Mouse (Mus musculus): ENCODE results near the gene Surf1. TPM values are rescaled to one million over a fixed set of nuclear protein-coding genes. Genes with fewer than 3 reads are reported as not detected.
A peak's percentile ranks its signal among the peaks of the same experiment; 100 is the strongest.

Gene Surf1
- polyA plus RNA-seq, 1 experiment, result 53.8 TPM

DNA sequence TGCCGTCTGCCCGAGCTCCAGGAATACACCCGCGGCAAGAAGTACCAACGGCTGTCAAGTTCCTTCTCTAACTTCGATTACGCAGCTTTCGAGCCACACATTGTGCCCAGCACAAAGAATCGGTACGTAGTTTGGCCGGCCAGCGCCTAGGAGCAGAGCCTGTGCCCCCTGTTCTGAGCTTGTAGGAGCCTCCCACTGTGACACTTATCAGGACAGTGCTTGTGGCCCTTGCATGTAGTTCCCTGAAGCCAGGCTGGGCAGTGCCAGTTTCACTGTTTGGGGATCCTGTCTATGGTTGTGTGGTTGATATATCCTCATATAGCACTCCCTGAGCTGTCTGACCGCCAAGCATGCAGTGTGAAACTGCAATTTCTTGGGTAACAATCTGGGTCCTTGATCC, 408 bp upstream of the Surf1 start:
- H3K79me2 ChIP-seq (ENCODE audit: control insufficient read depth, insufficient read depth), result peaks cover 43% of the 10 kb centered on the region
- no peak for TF ChIP-seq REST (IDR thresholded peaks at IDR 0.05; ENCODE audit: insufficient read depth, insufficient read length)
- TF ChIP-seq MYOD1 (IDR thresholded peaks at IDR 0.05; ENCODE audit: control insufficient read depth in 1 of 3, insufficient read length in 2 of 3, low read depth in 2 of 3), result no peak
- no peak for TF ChIP-seq USF1 (IDR thresholded peaks at IDR 0.05; ENCODE audit: low read depth)
- TF ChIP-seq MAX (IDR thresholded peaks at IDR 0.05; ENCODE audit: low read depth), result no peak
- no peak for TF ChIP-seq TCF3 (IDR thresholded peaks at IDR 0.05; ENCODE audit: insufficient read length, low read depth)
- TF ChIP-seq E2F4 (IDR thresholded peaks at IDR 0.05; ENCODE audit: insufficient read depth), result no peak
- TF ChIP-seq SRF (IDR thresholded peaks at IDR 0.05; ENCODE audit: control insufficient read depth, insufficient read length, low read depth), result no peak
- no peak for TF ChIP-seq MYOG (IDR thresholded peaks at IDR 0.05; ENCODE audit: control insufficient read depth in 1 of 3, insufficient read depth in 1 of 3, insufficient read length in 2 of 3, low read depth in 2 of 3)
- TF ChIP-seq CEBPB (IDR thresholded peaks at IDR 0.05; ENCODE audit: insufficient read depth, poor library complexity, severe bottlenecking), result no peak
- no peak for TF ChIP-seq POLR2AphosphoS2 (IDR thresholded peaks at IDR 0.05; ENCODE audit: insufficient read length, low read depth)
- TF ChIP-seq TCF12 (IDR thresholded peaks at IDR 0.05; ENCODE audit: insufficient read depth, poor library complexity, severe bottlenecking), result no peak
- TF ChIP-seq POLR2A (IDR thresholded peaks at IDR 0.05; ENCODE audit: insufficient read length, low read depth), result no peak
- H3K36me3 ChIP-seq (ENCODE audit: control insufficient read depth, insufficient read depth), result peaks cover 54% of the 10 kb centered on the region
- H3K4me2 ChIP-seq (ENCODE audit: low read depth), result peak overlapping the region; percentile 89
- peak overlapping the region; percentile 91 for H3K4me3 ChIP-seq
- H3ac ChIP-seq (ENCODE audit: control insufficient read depth, insufficient read length), result peak overlapping the region; percentile 61
- H3K27me3 ChIP-seq (ENCODE audit: control insufficient read depth, insufficient read depth, insufficient read length), result no peaks in the 10 kb centered on the region

DNA sequence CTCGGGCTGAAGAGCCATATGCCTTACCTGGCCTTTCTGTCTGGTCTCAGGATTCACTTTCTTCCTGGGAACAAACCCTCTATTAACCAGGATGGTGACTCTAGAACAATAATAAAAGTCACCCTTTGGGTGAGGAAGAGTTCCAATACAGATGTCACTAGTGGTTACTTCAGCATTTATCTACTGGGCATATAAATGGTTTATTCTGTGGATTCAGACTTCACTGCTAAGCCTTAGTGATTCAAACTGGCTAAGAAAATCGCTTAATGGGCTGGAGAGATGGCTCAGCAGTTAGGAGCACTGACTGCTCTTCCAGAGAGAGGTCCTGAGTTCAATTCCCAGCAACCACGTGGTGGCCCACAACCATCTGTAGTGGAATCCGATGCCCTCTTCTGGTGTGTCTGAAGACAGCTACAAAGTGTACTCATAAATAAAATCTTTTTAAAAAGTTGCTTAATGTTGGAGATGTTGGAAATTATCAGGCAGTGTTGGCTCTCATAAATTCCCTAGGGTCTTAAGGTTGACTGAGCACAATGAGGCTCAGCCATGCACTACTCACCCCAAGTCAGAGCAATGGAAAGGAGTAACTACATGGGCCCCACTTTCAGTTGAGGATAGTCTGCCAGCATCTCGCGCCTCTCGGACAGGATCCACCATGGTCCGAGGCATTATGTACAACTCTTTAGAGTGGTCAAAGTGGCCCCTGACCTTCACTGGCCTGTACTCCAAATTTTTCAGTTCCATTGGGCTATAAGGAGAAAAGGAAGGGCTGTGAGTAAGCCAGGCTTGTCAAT, 2.0 kb downstream of the Surf1 start:
- Histone ChIP-seq H3K4me2 (ENCODE audit: low read depth) (peak overlapping the region; percentile 89), H3K27me3 (ENCODE audit: control insufficient read depth, insufficient read depth, insufficient read length) (no peaks in the 10 kb centered on the region), H3K4me3 (peak overlapping the region; percentile 91), H3K79me2 (ENCODE audit: control insufficient read depth, insufficient read depth) (peaks cover 62% of the 10 kb centered on the region), H3ac (ENCODE audit: control insufficient read depth, insufficient read length) (no peak overlapping the region), H3K36me3 (ENCODE audit: control insufficient read depth, insufficient read depth) (peaks cover 36% of the 10 kb centered on the region)
- TF ChIP-seq USF1 (IDR thresholded peaks at IDR 0.05; ENCODE audit: low read depth) (peak; percentile 35), REST (IDR thresholded peaks at IDR 0.05; ENCODE audit: insufficient read depth, insufficient read length) (no peak), MYOG (IDR thresholded peaks at IDR 0.05; ENCODE audit: control insufficient read depth in 1 of 3, insufficient read depth in 1 of 3, insufficient read length in 2 of 3, low read depth in 2 of 3) (no peak), POLR2A (IDR thresholded peaks at IDR 0.05; ENCODE audit: insufficient read length, low read depth) (peak; percentile 39), POLR2AphosphoS2 (IDR thresholded peaks at IDR 0.05; ENCODE audit: insufficient read length, low read depth) (peak; percentile 87)

DNA sequence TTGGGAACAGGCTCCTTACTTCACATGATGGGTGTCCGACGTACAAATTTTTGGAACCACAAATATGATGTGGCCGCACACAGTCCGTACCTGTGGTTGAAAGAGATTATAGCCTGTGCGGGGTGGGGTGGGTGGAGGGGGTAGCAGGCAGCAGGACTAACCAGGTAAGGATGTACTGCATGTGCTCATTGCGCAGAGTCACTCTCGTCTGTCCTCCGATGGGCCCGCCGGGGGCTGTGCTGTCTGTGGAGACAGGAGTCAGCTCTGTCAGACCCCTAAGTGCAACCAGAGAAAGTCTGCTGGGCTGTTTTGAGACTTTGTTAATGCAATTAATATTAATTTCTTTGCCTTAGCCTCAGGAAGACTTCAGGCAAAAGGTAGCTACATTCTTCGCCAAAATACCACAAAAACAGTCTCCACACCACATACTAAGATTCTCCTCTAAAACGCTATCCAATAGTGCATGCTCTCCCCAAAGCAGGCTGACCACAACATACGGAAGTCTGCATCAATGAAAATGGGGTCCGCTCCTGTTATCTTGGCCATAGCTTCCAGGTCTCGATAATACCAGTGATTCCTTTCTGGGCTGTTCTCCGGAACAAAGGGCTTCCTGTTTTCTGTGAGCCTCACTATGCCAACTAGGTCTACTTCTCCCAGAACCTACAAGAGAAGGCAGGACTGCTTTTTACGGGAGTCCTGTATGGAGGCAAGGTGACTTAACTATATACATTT, 2.7 kb downstream of the Surf1 start:
- H3K4me3 ChIP-seq, result no peak overlapping the region
- H3K27me3 ChIP-seq (ENCODE audit: control insufficient read depth, insufficient read depth, insufficient read length), result no peaks in the 10 kb centered on the region
- TF ChIP-seq POLR2A (IDR thresholded peaks at IDR 0.05; ENCODE audit: insufficient read length, low read depth) (peak; percentile 32), E2F4 (IDR thresholded peaks at IDR 0.05; ENCODE audit: insufficient read depth) (no peak), CEBPB (IDR thresholded peaks at IDR 0.05; ENCODE audit: insufficient read depth, poor library complexity, severe bottlenecking) (no peak), POLR2AphosphoS2 (IDR thresholded peaks at IDR 0.05; ENCODE audit: insufficient read length, low read depth) (peak; percentile 75), MYOD1 (IDR thresholded peaks at IDR 0.05; ENCODE audit: control insufficient read depth in 1 of 3, insufficient read length in 2 of 3, low read depth in 2 of 3) (no peak), MAX (IDR thresholded peaks at IDR 0.05; ENCODE audit: low read depth) (no peak), MYOG (IDR thresholded peaks at IDR 0.05; ENCODE audit: control insufficient read depth in 1 of 3, insufficient read depth in 1 of 3, insufficient read length in 2 of 3, low read depth in 2 of 3) (no peak)
- H3K4me2 ChIP-seq (ENCODE audit: low read depth), result no peak overlapping the region
- H3ac ChIP-seq (ENCODE audit: control insufficient read depth, insufficient read length), result no peak overlapping the region
- H3K79me2 ChIP-seq (ENCODE audit: control insufficient read depth, insufficient read depth), result peaks cover 69% of the 10 kb centered on the region
- peaks cover 29% of the 10 kb centered on the region for H3K36me3 ChIP-seq (ENCODE audit: control insufficient read depth, insufficient read depth)

DNA sequence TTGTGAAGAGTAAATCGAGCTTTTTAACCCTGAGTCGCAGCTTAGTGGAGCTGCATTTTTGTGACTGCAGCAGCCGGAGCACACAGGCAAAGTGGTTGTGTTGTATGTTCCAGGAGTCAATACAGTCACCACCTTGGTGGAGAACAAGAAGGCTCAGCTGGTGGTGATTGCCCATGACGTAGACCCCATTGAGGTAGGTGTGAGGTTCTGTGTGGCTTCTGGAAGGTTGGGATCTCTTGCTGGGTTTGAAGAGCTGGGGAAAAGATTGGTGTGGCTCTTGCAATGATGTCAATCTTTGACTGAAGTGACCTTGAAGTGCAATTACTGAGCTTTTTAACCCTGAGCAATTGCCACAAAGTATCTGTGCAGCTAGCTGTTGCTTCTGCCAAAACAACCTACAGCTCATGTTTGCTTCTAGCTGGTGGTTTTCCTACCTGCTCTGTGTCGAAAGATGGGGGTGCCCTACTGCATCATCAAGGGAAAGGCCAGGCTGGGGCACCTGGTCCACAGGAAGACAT, 4.0 kb downstream of the Surf1 start:
- H3K36me3 ChIP-seq (ENCODE audit: control insufficient read depth, insufficient read depth), result peaks cover 26% of the 10 kb centered on the region
- peak overlapping the region; percentile 95 for H3K4me3 ChIP-seq
- H3ac ChIP-seq (ENCODE audit: control insufficient read depth, insufficient read length), result peak overlapping the region; percentile 66
- peaks cover 68% of the 10 kb centered on the region for H3K79me2 ChIP-seq (ENCODE audit: control insufficient read depth, insufficient read depth)
- peak overlapping the region; percentile 80 for H3K4me2 ChIP-seq (ENCODE audit: low read depth)
- TF ChIP-seq POLR2A (IDR thresholded peaks at IDR 0.05; ENCODE audit: insufficient read length, low read depth) (peak; percentile 5), TCF3 (IDR thresholded peaks at IDR 0.05; ENCODE audit: insufficient read length, low read depth) (no peak)
- H3K27me3 ChIP-seq (ENCODE audit: control insufficient read depth, insufficient read depth, insufficient read length), result no peaks in the 10 kb centered on the region
